Mouse (Mus musculus): ENCODE results near the gene Mosmo. TPM values are rescaled to one million over a fixed set of nuclear protein-coding genes. Genes with fewer than 3 reads are reported as not detected.
A peak's percentile ranks its signal among the peaks of the same experiment; 100 is the strongest.

The Mosmo gene
- total and polyA plus RNA-seq, 3 experiments = 10.4 to 19.0 (median 14.0) TPM

GRCm38 (mm10) chr7:120635362-120635781, 42.0 kb upstream of the Mosmo start:
- no peak for DNase-seq (ENCODE audit: extremely low read depth)
- peaks cover 5 to 30% of the 10 kb centered on the region in 2 experiments; a peak in 3 of 4 replicates for H3K4me1 ChIP-seq (ENCODE audit: control insufficient read depth in 1 of 2, insufficient read depth in 2 of 2)
- H3K9ac ChIP-seq (ENCODE audit: insufficient read depth, low read depth) = peak overlapping the region; percentile 85
- TF ChIP-seq MAFK (IDR thresholded peaks at IDR 0.05; ENCODE audit: insufficient replicate concordance, low read length) (no peak), CTCF (conservative IDR thresholded peaks at IDR 0.05 in 1 of 2, IDR thresholded peaks at IDR 0.05 in 1 of 2; ENCODE audit: low read depth in 2 of 2, low read length in 2 of 2) (no peak), MEF2A (IDR thresholded peaks at IDR 0.05; ENCODE audit: borderline replicate concordance, low read depth, low read length) (no peak), SMC3 (IDR thresholded peaks at IDR 0.05; ENCODE audit: low read depth, low read length) (no peak), BHLHE40 (IDR thresholded peaks at IDR 0.05; ENCODE audit: low read depth, low read length) (no peak), E2F4 (IDR thresholded peaks at IDR 0.05; ENCODE audit: insufficient replicate concordance, low read depth, low read length) (no peak), PAX5 (IDR thresholded peaks at IDR 0.05; ENCODE audit: low read length) (no peak), ZKSCAN1 (IDR thresholded peaks at IDR 0.05; ENCODE audit: borderline replicate concordance, low read depth, low read length) (no peak)
- in situ Hi-C loops (cut with MboI; ENCODE audit: low pct_ligation_motif_present, low pct_unique_long_range_greater_than_20kb, low sequenced_read_pairs) = loop anchor here (10.0 to 25.0 kb wide), 2 partner anchors 189 to 523 kb away; partner anchors contain the start of gene Tmem159
- dilution Hi-C loops (cut with MboI; ENCODE audit: extremely low pct_ligation_motif_present, extremely low pct_unique_long_range_greater_than_20kb, low sequenced_read_pairs) = no loop called here
- H3K4me3 ChIP-seq (replicated peaks in 1 of 3; ENCODE audit: low read depth in 2 of 3, low read length in 2 of 3, poor library complexity in 1 of 3) = peak overlapping the region; percentile 84 to 93 (median 92)
- H3K79me2 ChIP-seq (replicated peaks; ENCODE audit: control insufficient read depth, extremely low read depth, insufficient read depth, poor library complexity, severe bottlenecking) = peaks cover 32% of the 10 kb centered on the region
- H3K4me2 ChIP-seq (ENCODE audit: insufficient read depth, low read depth, poor library complexity, severe bottlenecking) = no peak overlapping the region
- no peaks in the 10 kb centered on the region for H3K27me3 ChIP-seq (replicated peaks)
- no peaks in the 10 kb centered on the region for H3K9me3 ChIP-seq (replicated peaks; ENCODE audit: low read length)
- H3K36me3 ChIP-seq (replicated peaks in 1 of 2; ENCODE audit: control insufficient read depth in 1 of 2, insufficient read depth in 1 of 2, low read length in 1 of 2) = peaks cover 16 to 30% of the 10 kb centered on the region in 2 experiments
- peak overlapping the region; percentile 64 for H3K27ac ChIP-seq (ENCODE audit: insufficient read depth, low read depth)

DNA sequence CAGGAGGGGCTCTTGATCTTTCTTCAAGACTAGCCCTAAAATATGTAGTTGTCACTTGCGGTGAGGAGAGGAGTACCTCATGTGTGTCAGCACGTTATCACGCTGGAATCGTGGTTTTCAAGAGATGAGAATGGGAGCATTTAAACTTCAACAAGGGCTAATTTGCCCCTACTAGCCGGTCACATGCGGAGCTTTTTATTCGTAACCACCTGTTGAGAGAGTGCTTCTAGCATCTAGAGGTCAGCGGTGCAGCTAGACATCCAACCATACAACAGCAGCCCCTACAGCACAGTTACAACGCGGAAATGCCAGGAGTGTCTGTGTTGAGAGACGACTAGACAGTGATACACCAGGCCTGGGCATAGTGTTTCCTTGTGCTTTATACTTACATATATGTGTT, 41.6 kb upstream of the Mosmo start:
- peak overlapping the region; percentile 82 for H3K4me2 ChIP-seq (ENCODE audit: insufficient read depth, low read depth, poor library complexity, severe bottlenecking)
- in situ Hi-C loops (cut with MboI; ENCODE audit: low pct_ligation_motif_present, low pct_unique_long_range_greater_than_20kb, low sequenced_read_pairs) = loop anchor here (10.0 to 25.0 kb wide), 2 partner anchors 189 to 524 kb away; partner anchors contain the start of gene Tmem159
- H3K27me3 ChIP-seq (replicated peaks) = no peaks in the 10 kb centered on the region
- H3K79me2 ChIP-seq (replicated peaks; ENCODE audit: control insufficient read depth, extremely low read depth, insufficient read depth, poor library complexity, severe bottlenecking) = peaks cover 32% of the 10 kb centered on the region
- no peaks in the 10 kb centered on the region for H3K9me3 ChIP-seq (replicated peaks; ENCODE audit: low read length)
- TF ChIP-seq SIN3A (IDR thresholded peaks at IDR 0.05; ENCODE audit: low read length) (peak; percentile 26; the same call in 1 of the 2 replicates), BHLHE40 (IDR thresholded peaks at IDR 0.05; ENCODE audit: low read depth, low read length) (0 out of 2 replicates have a peak, but pooled peaks have one; percentile 14), TBP (conservative IDR thresholded peaks at IDR 0.05; ENCODE audit: low read depth, low read length) (0 out of 2 replicates have a peak, but pooled peaks have one; percentile 23), MXI1 (IDR thresholded peaks at IDR 0.05; ENCODE audit: low read depth, low read length) (0 out of 2 replicates have a peak, but pooled peaks have one; percentile 15), MAFK (IDR thresholded peaks at IDR 0.05; ENCODE audit: insufficient replicate concordance, low read length) (no peak), ZNF384 (IDR thresholded peaks at IDR 0.05; ENCODE audit: low read depth, low read length) (no peak), ELF1 (IDR thresholded peaks at IDR 0.05; ENCODE audit: low read depth, low read length) (peak; percentile 60)
- no peak overlapping the region for H3K27ac ChIP-seq (ENCODE audit: insufficient read depth, low read depth)
- H3K4me1 ChIP-seq (ENCODE audit: control insufficient read depth in 1 of 2, insufficient read depth in 2 of 2) = peaks cover 5 to 30% of the 10 kb centered on the region in 2 experiments; a peak in 3 of 4 replicates
- dilution Hi-C loops (cut with MboI; ENCODE audit: extremely low pct_ligation_motif_present, extremely low pct_unique_long_range_greater_than_20kb, low sequenced_read_pairs) = no loop called here
- peaks cover 18 to 34% of the 10 kb centered on the region in 2 experiments for H3K36me3 ChIP-seq (replicated peaks in 1 of 2; ENCODE audit: control insufficient read depth in 1 of 2, insufficient read depth in 1 of 2, low read length in 1 of 2)
- H3K9ac ChIP-seq (ENCODE audit: insufficient read depth, low read depth) = peak overlapping the region; percentile 85
- peak; percentile 40 for DNase-seq (ENCODE audit: extremely low read depth)
- peak overlapping the region; percentile 84 to 93 (median 92) for H3K4me3 ChIP-seq (replicated peaks in 1 of 3; ENCODE audit: low read depth in 2 of 3, low read length in 2 of 3, poor library complexity in 1 of 3)

Measured in CH12.LX (cell line).